Mouse (Mus musculus): Measurements from ENCODE around the gene 1810009A15Rik. TPM values are rescaled to one million over a fixed set of nuclear protein-coding genes. Genes with fewer than 3 reads are reported as not detected.
"Not testable (repeated sequence)": the region's sequence is repeated elsewhere in the genome, so short reads cannot be mapped to it uniquely, and the experiment has no call there.

The 1810009A15Rik gene
- total RNA-seq, 4 experiments from 2014 or later, result 32.6 to 54.7 (median 45.3) TPM

DNA sequence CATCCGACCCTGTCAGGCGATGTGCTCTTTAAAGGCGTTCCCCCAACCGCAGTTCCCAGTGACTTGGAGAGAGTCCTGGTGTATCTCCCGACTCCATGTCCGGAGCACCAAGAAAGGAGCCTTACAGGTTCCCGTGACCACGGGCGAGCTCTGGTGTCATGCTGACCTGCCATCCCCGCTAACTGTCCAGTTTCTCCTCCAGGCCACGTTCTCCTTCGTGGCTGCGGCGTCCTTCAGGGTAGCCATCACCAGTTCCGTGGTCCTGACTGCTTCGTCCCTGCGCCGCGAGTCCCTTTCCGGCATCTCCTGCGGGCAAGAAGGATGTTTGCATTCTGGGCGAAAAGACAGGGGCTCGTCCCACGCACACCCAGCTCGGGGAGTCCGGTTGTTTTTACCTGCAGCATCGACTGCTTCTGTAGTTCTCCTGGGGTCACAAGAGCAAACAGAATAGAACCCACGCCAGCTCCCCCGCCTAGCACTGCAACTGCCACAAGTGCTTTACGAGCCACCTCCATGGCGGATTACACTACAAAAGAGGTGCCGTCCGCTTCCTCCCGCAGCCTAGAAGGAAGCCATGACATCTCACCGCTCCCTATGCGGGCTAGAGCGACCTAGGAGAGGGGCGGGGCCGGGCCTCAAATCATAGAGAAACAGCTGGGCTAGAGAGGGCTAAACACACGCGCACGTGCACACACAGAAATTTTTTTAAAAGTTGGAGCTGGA, 8.2 kb upstream of the 1810009A15Rik start, which contains the start of gene Uqcc3:
Gene Uqcc3, minus strand, starts transcription at position 613 of the 723 bp plus-strand sequence.
- peak; percentile 91 for DNase-seq

DNA sequence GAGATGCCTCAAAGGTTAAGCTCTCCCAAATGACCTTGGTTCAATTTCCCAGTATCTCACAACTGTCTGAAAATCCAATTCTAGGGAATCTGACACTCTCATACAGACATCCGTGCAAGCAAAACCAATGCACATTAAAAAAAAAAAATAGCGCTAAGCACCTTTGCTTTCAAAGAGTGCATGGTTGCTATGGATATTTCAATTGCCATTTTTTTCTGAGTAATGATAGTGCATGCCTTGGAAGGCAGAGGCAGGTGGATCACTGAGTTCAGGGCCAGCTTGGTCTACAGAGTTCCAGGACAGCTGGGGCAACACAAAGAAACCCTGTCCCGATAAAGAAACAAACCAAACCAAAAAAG, 7.6 kb upstream of the 1810009A15Rik start:
- DNase-seq, result no peak

DNA sequence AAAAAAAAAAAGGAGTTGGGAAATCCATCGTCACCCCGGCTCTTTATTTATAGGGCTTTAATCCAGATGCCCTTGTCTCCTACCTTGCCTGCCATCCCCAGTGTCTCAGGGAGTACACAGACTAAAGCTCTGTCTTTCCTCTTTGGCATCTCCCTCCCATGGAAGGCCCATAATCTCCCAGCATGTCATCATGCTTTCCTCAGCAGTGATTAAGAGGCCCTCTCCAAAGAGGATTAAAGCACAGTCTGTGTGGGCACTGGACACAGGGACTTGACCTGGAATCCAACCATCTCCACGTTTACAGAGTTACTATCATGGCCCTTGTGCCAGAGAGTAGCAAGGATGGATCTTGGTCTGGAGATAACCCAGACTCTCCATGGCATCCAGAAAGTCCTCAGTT, 5.0 kb upstream of the 1810009A15Rik start, which contains the start of the genes Lbhd1 and Gm49403:
Gene Lbhd1, plus strand, starts transcription at position 117 of the 400 bp plus-strand sequence.
Gene Gm49403, plus strand, starts transcription at position 315 of the 400 bp plus-strand sequence.
- no peak for DNase-seq

GRCm38 (mm10) chr19:8886916-8887584, 1.6 kb upstream of the 1810009A15Rik start:
- DNase-seq, result no peak

- DNase-seq, result no peak
Observed at GRCm38 (mm10) chr19:8887585-8888463, 829 bp upstream of the 1810009A15Rik start.

GRCm38 (mm10) chr19:8892829-8893766, 4.4 kb downstream of the 1810009A15Rik start, which contains the start of gene Ints5:
Ints5 (plus strand) TSS chr19:8893005.
- DNase-seq, result peak; percentile 72

DNA sequence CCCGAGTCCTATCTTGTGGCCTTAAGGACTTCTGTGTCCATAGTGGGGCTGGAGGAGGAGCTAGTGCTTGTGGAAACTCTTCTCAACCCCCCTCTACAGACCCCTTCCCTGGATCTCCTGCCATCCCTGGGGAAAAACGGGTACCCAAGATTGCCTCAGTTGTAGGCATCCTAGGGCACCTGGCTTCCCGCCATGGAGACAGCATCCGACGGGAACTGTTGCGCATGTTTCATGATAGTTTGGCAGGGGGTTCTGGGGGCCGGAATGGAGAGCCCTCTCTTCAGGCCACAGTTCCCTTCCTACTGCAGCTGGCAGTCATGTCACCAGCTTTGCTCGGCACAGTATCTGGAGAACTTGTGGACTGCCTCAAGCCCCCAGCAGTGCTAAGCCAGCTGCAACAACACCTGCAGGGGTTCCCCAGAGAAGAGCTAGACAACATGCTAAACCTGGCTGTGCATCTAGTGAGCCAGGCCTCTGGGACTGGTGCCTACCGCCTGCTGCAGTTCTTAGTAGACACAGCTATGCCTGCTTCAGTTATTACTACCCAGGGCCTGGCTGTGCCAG, 6.8 kb downstream of the 1810009A15Rik start:
- no peak for DNase-seq

DNA sequence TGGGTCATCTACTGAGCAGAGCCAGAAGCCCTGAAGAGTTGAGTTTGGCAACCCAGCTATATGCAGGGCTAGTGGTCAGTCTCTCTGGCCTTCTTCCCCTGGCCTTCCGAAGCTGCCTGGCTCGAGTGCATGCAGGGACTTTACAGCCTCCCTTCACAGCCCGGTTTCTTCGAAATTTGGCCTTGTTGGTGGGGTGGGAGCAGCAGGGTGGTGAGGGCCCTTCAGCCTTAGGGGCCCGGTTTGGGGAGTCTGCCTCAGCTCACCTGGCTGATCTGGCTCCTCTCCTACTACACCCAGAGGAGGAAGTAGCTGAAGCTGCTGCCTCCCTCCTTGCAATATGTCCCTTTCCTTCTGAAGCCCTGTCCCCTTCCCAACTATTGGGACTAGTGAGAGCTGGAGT, 7.6 kb downstream of the 1810009A15Rik start:
- not testable (repeated sequence) for DNase-seq

- peak; percentile 51 for DNase-seq
Observed at GRCm38 (mm10) chr19:8897211-8897864, 8.7 kb downstream of the 1810009A15Rik start.

DNA sequence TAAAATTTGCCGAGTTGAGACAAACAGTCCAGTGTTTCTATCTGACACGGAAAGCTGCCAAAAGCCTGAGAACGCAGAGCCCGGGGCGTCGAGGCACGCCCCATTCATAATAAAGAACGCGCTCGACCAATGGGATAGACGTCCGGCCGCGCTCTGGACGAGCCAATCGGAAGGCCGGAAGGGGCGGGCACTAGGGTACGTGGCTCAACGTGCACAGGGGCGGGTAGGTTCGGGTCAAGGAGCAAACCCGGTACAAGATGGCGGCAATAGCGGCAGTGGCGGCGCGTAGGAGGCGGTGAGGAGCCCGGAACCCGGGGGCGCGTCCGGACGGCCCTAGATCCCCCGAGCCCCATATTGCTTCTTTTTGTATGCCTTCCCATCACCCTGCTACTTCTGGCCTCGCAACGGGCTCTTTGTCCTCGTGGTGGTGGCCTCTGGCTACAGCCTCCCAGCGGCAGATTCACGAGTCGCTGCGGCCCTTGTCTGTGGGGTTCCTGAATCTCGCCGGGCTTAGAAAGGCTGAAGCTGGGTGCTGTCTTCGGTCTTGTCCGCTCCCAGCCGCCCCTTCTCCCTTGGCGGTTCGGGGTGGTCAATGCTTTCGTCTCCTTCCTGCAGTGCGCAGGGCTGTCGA, 9.3 kb downstream of the 1810009A15Rik start, which contains the start of gene Ganab:
Gene Ganab, plus strand, starts transcription at position 207 of the 631 bp plus-strand sequence.
- DNase-seq, result peak; percentile 96

- no peak for DNase-seq
Observed at GRCm38 (mm10) chr19:8898576-8898975, 9.9 kb downstream of the 1810009A15Rik start.

DNA sequence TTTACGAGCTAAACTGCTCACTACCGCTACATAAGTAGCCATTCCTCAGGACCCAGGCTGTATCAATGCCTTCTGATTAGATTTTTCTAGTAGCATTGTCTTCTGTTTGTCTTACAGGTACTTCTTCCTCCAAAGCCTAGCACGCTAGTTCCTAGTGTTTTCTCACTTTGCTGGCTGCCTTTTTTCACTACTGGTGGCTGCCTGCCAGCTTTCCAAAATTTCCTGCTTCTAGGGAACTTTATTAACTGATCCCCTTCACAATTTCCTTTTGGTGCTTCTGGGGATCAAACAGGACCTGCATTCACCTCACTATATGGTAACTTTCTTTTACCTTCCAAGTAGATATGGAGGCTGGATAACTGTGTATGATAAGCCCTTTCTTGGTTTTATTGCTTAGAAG, 10.4 kb downstream of the 1810009A15Rik start:
- no peak for DNase-seq

DNA sequence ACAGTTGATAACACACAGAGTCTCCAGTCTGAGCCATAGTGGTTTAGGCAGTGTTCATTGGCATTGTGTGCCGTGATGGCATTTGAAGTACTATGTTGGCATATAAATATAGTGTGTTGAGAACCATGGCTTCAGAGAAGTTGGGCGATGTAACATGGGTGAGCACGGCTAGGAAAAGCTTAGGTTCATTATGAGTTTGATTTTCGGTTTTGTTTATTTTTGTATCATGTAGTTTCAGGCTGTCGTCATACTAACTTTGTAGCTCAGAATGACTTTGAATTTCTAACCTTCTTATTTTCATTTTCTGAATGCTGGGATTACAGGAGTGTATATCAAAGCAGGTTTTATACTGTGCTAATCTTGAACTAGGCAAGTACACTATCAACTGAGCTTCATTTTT, 14.8 kb downstream of the 1810009A15Rik start:
- no peak for DNase-seq

- DNase-seq, result no peak
Observed at GRCm38 (mm10) chr19:8908531-8908930, 19.9 kb downstream of the 1810009A15Rik start.

DNA sequence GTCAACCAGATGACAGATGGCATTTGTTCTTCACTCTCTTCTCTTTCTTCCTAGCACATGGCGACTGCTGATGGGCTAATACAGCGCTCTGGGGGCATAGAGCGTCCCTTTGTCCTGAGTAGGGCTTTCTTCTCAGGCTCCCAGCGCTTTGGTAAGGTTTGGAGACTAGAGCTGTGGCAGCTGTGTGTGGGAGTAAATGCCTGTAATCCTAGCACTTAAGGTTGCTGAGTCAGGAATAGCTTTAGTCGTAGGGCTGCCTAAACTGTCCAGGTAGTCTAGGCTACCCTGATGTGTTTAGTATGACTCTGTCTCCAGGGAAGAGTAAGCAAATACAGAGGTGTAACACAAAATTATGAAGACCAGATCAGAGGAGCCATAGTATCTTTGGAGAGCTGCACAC, 23.2 kb downstream of the 1810009A15Rik start:
- no peak for DNase-seq

GRCm38 (mm10) chr19:8914212-8914611, 25.6 kb downstream of the 1810009A15Rik start:
- DNase-seq, result no peak

DNA sequence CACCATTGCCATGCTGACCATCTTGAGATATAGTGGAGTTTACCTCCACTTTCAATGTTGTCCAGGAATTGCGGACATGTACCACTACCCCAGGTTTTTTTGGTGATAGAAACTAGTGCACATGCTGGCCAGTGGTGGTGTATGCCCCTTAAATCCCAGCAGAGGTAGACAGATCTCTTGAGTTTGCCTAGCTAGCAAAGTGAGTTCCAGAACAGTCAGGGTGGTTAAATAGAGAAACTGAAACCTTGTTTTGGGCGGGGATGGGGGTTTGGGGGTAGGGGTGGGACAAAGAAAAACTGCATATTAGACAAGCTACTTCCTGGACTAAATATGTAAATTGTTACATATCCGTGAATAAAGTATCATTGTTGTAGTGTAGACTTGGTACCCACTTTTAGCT, 30.3 kb downstream of the 1810009A15Rik start:
- DNase-seq, result no peak

GRCm38 (mm10) chr19:8919684-8920072, 31.0 kb downstream of the 1810009A15Rik start:
- no peak for DNase-seq

DNA sequence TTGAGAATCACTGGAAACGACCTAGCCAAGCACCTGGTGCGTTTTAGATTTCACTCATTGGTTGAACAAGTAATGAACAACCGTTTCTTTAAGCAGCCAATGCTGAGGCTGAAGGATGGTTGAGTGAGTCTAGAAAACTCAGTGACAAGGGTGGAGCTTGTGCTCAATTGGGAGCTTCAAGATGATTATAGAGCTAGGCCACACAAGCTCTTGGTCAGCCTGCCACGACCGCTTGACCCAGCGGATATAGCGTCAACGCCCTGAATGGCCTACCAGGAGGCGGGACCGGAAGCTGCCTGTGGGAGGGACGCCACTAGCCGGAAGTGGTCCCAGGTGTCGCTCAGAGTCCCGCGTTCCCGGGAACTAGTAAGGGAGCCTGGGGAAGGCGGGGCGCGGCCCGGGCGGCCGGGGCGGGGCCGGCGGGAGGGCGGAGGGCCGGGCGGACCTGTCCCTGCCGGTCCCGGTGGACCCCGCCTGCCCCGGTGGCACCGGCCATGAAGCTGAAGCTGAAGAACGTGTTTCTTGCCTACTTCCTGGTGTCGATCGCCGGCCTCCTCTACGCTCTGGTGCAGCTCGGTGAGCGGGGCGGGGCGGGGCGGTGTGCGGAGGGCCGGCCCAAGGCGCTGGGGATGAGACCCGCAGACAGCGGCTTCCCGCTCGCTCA, 31.6 kb downstream of the 1810009A15Rik start, which contains the start of gene B3gat3:
Gene B3gat3, plus strand, starts transcription at position 302 of the 664 bp plus-strand sequence.
- DNase-seq, result peak; percentile 95
